Mouse (Mus musculus): ENCODE measurements around the gene Scimp. TPM values are rescaled to one million over a fixed set of nuclear protein-coding genes. Genes with fewer than 3 reads are reported as not detected.

The Scimp gene
- not detected for polyA plus RNA-seq (2017; shearing (Covaris generic))

GRCm38 (mm10) chr11:70812365-70812764 is at the start of gene Scimp:
TSS of gene Scimp (minus strand) at chr11:70812586.

DNA sequence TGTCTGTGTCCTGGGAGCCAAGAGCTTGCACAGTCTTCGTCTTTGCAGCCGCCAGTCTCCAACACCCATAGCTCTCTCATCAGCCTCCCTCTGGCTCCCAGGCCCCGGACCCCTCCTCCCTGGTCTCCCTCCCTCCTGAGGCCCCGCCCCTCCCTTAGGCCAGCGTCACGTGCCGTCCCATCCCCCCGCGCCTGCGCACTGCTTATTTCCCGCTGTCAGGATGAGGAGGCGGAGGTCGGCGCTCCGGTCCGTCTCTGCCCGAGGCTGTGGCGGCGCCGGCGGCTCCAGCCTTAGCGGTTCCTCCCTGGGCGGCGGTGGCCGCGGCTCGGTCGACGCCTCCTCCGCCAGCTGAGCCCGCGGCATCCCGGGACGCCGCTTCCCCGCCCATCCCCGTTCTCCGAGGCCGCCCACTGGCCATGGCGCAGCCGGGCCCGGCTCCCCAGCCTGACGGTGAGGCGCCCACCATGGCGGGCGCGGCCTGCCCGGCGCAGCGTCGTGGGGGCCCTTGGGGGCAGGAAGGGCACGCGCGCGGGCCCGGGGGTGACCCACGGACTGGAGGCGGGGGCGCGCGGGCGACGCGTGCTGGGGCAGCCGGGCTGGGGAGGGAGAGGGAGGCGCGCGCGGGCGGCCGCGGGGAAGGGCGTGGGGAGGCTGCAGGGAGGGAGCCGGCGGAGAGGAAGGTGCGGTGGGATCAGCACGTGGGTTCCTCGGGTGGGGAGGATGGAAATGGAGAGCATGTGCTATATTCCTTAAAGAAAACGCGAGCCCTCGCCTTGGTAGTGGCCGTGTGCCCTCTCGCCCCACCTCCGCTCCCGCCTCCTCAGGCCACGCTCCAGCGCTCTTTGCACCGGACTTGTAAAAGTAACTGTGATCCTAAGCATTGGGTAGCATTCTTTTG is 32.4 kb upstream of the Scimp start, which contains the start of gene Rabep1:
TSS of gene Rabep1 (plus strand) at position 220 of the 898 bp plus-strand sequence.

DNA sequence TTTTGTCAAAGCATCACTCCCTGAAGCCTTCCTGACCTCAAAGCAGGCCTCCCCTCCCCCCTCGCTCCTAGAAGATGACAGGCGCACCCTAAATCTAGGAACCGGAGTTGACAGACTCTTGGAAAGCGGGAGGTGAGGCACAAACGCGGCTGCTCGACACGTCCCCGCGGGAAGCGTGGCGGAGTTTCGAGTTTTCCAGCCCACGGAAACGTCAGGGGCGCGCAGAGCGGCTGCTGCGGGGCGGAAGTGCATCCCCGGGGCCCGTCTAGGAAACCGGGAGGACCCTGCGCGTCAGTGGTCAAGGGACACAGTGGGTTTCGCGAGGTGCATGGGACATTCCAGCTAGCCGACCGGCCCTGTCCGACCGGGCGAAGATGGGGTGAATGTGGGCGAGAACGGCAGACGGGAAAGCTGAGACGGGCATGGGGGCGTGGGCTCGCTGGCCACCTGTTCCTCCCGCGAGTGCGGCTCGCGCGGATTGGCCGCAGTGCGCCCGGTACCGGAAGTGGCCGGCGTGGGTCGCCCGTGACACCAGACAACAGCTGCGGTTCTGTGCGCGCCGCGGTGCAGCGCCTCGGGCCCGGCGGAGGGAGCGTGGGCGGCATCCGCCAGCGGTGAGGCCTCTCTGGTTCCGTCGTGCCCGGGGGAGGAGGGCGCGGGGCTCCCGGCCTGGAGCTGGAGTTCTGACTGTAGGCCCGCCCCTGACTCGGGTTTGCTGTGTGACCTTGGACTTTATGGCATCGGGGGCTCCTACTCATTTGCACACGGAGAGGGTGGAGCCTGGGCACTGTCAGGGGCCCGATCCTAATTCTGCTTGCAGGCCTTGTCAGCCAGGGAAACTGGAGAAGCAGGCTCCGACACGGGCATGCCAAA is 48.2 kb downstream of the Scimp start, which contains the start of gene Zfp3:
TSS of gene Zfp3 (plus strand) at position 274 of the 873 bp plus-strand sequence.

Other genes starting within 250 kb of the Scimp start
- 24.3 TPM for gene Mink1, start 249.7 kb downstream of the Scimp start, polyA plus RNA-seq (2017; shearing (Covaris generic))
- gene 4930544D05Rik, start 196.7 kb downstream of the Scimp start, polyA plus RNA-seq (2017; shearing (Covaris generic)): 1.5 TPM
- 10.7 TPM for gene Chrne, start 193.4 kb downstream of the Scimp start, polyA plus RNA-seq (2017; shearing (Covaris generic))
- not detected for gene Gp1ba, start 173.5 kb downstream of the Scimp start, polyA plus RNA-seq (2017; shearing (Covaris generic))
- 286 TPM for gene Rnf167, start 165.4 kb downstream of the Scimp start, polyA plus RNA-seq (2017; shearing (Covaris generic))
- 71.3 TPM for gene Slc25a11, start 165.1 kb downstream of the Scimp start, polyA plus RNA-seq (2017; shearing (Covaris generic))
- gene Pfn1, start 157.9 kb downstream of the Scimp start, polyA plus RNA-seq (2017; shearing (Covaris generic)): 2,639 TPM
- 11.1 TPM for gene Eno3, start 155.4 kb downstream of the Scimp start, polyA plus RNA-seq (2017; shearing (Covaris generic))
- 67.7 TPM for gene Spag7, start 143.2 kb downstream of the Scimp start, polyA plus RNA-seq (2017; shearing (Covaris generic))
- gene Camta2, start 124.5 kb downstream of the Scimp start, polyA plus RNA-seq (2017; shearing (Covaris generic)): 41.4 TPM
- 0.35 TPM for gene Inca1, start 112.4 kb downstream of the Scimp start, polyA plus RNA-seq (2017; shearing (Covaris generic))
- gene Kif1c, start 112.0 kb downstream of the Scimp start, polyA plus RNA-seq (2017; shearing (Covaris generic)): 1.4 TPM
- 4.1 TPM for gene Zfp3, start 48.4 kb downstream of the Scimp start, polyA plus RNA-seq (2017; shearing (Covaris generic))
- 69.6 TPM for gene Rabep1, start 32.2 kb upstream of the Scimp start, polyA plus RNA-seq (2017; shearing (Covaris generic))
- gene Nup88, start 157.4 kb upstream of the Scimp start, polyA plus RNA-seq (2017; shearing (Covaris generic)): 101 TPM
- 74.9 TPM for gene Rpain, start 157.6 kb upstream of the Scimp start, polyA plus RNA-seq (2017; shearing (Covaris generic))
- 70.7 TPM for gene C1qbp, start 170.4 kb upstream of the Scimp start, polyA plus RNA-seq (2017; shearing (Covaris generic))
- 16.5 TPM for gene Dhx33, start 191.9 kb upstream of the Scimp start, polyA plus RNA-seq (2017; shearing (Covaris generic))
- gene Mis12, start 207.0 kb upstream of the Scimp start, polyA plus RNA-seq (2017; shearing (Covaris generic)): 32.5 TPM
- gene Derl2, start 207.3 kb upstream of the Scimp start, polyA plus RNA-seq (2017; shearing (Covaris generic)): 57.1 TPM
- 5.3 TPM for gene 6330403K07Rik, start 220.9 kb upstream of the Scimp start, polyA plus RNA-seq (2017; shearing (Covaris generic))

All from effector memory CD4-positive, alpha-beta T cell, adult 7 months (primary cell).